Mouse (Mus musculus): ENCODE measurements around the gene Dll3. TPM values are rescaled to one million over a fixed set of nuclear protein-coding genes. Genes with fewer than 3 reads are reported as not detected.

Dll3 gene
- total RNA-seq, 1 experiment from 2014 or later = not detected

DNA sequence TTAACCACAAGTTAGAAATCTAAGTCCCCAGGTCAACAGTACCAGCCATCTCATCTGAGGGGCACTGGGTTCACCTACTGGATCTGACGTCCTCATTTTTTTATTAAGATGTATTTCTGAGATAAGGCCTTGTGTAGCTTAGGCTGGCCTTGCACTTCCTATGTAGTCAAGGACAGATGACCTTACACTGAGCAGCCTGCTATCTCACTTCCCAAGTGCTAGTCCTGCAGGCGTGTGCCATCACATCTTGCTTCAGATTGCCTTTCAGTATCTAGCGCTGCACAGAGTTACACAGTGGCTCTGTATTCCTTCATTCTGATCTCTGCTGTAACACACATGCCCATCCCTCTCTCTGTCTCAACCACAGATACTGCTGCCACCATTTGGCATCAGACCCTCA lies 16.0 kb upstream of the Dll3 start:
- ATAC-seq (replicated peaks in 1 of 2; ENCODE audit: insufficient read depth in 1 of 2, low FRiP score in 2 of 2, low TSS enrichment in 1 of 2, low read depth in 1 of 2, poor library complexity in 2 of 2, severe bottlenecking in 2 of 2) = no peak

DNA sequence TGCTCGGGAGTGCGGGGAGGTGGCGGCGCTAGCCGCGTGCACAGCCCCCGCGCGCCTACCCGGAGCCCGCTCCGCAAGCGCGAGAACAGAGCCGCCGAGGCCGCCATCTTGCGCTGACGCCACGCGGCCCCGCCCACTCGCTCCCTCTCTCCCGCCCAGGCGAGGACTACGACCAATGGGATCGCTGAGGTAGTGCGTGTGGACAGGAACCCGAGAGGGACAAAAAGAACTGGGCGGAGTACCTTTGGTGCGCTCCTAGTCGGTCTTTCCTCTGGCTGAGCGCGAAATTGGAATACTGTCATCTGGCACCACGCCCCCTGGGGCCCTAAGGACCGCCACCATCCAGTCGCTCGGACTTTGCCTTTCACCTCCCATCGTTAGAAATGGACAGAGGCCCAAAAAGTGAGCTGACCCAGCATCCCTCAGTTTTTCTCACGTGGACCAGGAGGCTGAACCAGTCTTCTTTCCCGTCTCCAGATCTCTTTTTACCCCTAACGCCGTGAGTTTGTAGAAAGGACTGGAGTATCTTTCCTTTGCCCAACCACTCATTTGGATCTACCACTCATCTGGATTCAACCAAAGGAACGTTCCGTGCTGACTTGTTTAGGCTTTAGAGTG lies 10.0 kb upstream of the Dll3 start, which contains the start of gene Timm50:
TSS of gene Timm50 (minus strand) at position 147 of the 618 bp plus-strand sequence.
- peak; percentile 97 to 99 for ATAC-seq (replicated peaks in 1 of 2; ENCODE audit: insufficient read depth in 1 of 2, low FRiP score in 2 of 2, low TSS enrichment in 1 of 2, low read depth in 1 of 2, poor library complexity in 2 of 2, severe bottlenecking in 2 of 2)

DNA sequence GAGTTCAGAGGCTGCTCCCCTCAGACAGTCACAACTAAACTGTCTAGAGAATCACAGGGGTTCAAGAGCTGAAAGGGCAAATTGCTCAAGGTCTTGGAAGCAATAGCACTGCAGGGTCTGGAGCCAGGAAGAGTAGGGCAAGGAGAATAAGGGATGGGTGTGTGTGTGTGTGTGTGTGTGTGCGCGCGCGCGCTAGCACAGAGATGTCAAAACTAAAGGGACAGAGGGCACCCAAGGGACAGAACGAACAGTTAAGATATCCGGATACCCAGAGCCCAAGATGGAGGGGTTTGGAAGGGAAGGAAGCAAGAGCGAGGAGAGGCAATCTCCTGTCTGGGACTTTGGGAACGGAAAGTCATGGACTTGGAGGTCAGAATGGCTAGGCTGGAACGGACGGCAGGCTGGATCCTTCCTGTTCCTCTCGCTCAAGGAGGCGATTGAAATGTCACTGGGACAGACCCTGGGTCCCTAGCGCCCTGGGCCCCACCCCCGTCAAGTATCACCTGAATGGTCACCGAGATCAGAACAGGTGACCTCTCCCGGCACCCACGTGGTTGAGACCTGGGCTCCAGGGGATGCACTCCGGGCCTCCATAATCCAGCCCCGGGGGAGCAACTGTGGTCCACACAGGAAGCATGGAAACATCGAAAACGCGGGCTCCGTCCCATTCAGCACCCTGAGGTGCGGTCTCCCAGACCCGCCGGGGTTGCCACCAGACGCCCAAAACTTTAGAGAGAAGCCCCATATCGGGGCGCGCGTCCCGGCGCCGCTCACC lies 9.3 kb upstream of the Dll3 start:
- peak in 1 of 2 experiments; percentile 14; a peak in 2 of 4 replicates for ATAC-seq (replicated peaks in 1 of 2; ENCODE audit: insufficient read depth in 1 of 2, low FRiP score in 2 of 2, low TSS enrichment in 1 of 2, low read depth in 1 of 2, poor library complexity in 2 of 2, severe bottlenecking in 2 of 2)

DNA sequence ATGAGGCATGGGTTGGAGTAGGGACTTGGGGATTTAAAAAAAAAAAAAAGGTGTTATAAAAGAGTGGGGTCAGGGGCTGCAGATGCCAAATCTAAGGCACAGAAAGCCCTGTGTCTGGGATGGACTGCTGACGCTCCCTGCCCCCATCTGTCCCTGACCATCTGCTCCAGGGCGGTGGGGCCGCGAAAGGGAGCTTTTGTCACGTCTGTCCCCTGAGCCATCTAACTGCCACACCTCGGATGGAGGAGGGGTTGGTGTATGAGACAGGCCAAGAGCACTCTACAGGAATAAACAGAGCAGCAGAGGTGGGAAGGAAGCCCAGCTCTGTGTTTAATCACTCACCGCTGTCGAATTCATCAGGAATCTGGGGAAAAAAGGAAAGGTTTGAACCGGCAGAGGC lies 7.7 kb upstream of the Dll3 start:
- ATAC-seq (replicated peaks in 1 of 2; ENCODE audit: insufficient read depth in 1 of 2, low FRiP score in 2 of 2, low TSS enrichment in 1 of 2, low read depth in 1 of 2, poor library complexity in 2 of 2, severe bottlenecking in 2 of 2) = no peak

DNA sequence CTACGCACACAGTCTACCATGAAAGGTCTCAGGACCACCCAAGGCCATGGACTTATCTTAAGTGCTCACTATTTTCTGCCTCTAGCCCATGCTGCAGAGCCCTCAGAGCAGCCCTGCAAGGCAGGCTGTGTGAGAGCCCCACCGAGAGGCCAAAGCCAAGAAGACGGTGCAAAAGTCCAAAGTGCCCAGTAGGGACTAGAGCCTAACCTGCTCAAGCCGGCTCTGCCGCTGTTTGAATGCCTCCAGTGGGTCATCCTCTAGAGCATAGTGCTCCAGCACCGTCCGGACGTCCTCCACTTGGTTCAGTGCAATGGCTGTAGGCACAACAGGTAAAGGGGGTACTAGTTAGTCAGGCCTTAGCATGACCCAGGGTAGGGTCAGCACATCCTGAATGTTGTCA lies 4.2 kb upstream of the Dll3 start:
- ATAC-seq (replicated peaks in 1 of 2; ENCODE audit: insufficient read depth in 1 of 2, low FRiP score in 2 of 2, low TSS enrichment in 1 of 2, low read depth in 1 of 2, poor library complexity in 2 of 2, severe bottlenecking in 2 of 2) = no peak

DNA sequence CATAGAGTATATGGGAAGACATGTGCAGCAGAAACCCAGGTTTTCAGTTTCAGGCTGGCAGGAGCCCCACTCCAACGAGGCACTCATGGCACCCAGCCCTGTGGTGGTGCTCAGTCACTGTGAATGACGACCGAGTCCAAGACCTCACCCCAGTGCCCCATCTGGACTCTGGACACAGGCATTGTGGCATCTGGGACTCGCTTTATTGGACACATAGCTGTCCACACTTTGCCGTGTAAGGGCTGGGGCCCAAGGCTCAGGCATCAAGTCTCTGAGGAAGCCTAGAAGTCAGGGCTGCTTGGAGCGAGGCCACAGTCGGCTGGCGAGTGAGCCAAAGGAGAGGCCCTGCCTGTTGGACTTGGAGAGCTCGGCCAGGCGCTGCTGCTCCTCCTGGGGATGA lies 3.6 kb upstream of the Dll3 start:
- ATAC-seq (replicated peaks in 1 of 2; ENCODE audit: insufficient read depth in 1 of 2, low FRiP score in 2 of 2, low TSS enrichment in 1 of 2, low read depth in 1 of 2, poor library complexity in 2 of 2, severe bottlenecking in 2 of 2) = no peak

DNA sequence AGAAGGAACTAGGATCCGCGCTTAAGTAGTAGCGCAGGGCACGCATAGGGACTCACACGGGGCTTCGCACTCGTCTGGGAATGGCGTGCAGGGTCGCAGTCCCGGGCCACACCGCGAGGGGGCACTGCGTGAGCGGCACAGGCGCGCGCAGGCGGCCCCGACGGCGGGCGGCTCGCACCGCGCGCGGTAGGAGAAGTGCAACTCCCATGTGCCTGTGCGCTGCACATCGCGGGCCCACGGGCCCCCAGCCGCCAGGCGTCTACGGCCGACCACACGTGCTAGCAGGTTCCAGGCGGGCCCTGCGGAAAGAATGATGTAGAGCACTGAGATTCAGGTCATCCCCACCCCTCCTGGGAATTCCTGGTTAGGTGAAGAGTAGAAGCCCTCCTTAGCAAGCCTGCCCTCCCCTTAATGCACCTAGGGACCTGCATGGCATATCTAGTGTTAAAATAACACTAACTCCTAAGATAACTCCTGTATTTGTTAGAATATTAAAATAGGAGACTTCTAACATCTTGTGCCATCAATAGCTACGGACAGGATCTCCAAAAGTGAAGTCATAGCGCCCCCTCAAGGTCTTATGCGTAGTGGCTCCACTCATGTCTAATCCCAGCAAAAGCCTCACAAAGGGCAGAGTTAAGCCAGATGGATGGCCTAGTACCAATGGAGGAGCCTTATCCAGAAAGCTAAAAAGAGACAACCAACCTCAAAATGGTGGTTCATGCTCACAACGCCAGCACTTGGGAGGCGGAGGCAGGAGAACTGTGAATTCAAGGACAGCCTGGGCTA lies 3.0 kb downstream of the Dll3 start:
- ATAC-seq (replicated peaks in 1 of 2; ENCODE audit: insufficient read depth in 1 of 2, low FRiP score in 2 of 2, low TSS enrichment in 1 of 2, low read depth in 1 of 2, poor library complexity in 2 of 2, severe bottlenecking in 2 of 2) = peak; percentile 37 to 43; a peak in 1 of 4 replicates

DNA sequence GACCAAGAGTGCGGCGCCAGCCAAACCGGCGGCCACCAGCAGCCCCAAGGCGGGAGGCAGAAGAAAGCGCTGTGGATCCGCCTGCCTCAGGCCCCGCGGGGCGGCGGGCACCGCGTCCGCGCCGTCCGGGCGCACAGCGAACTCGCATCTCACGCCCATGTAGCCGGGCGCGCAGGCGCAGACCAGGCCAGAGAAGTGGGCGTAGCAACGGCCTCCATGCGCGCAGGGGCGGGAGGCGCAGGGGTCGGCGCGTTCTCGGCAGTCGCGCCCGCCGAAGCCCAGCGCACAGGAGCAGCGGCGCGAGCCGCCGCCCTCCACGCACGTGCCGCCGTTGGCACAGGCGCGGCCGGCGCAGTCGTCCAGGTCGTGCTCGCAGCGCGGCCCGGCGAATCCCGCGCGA lies 7.6 kb downstream of the Dll3 start:
- ATAC-seq (replicated peaks in 1 of 2; ENCODE audit: insufficient read depth in 1 of 2, low FRiP score in 2 of 2, low TSS enrichment in 1 of 2, low read depth in 1 of 2, poor library complexity in 2 of 2, severe bottlenecking in 2 of 2) = no peak

DNA sequence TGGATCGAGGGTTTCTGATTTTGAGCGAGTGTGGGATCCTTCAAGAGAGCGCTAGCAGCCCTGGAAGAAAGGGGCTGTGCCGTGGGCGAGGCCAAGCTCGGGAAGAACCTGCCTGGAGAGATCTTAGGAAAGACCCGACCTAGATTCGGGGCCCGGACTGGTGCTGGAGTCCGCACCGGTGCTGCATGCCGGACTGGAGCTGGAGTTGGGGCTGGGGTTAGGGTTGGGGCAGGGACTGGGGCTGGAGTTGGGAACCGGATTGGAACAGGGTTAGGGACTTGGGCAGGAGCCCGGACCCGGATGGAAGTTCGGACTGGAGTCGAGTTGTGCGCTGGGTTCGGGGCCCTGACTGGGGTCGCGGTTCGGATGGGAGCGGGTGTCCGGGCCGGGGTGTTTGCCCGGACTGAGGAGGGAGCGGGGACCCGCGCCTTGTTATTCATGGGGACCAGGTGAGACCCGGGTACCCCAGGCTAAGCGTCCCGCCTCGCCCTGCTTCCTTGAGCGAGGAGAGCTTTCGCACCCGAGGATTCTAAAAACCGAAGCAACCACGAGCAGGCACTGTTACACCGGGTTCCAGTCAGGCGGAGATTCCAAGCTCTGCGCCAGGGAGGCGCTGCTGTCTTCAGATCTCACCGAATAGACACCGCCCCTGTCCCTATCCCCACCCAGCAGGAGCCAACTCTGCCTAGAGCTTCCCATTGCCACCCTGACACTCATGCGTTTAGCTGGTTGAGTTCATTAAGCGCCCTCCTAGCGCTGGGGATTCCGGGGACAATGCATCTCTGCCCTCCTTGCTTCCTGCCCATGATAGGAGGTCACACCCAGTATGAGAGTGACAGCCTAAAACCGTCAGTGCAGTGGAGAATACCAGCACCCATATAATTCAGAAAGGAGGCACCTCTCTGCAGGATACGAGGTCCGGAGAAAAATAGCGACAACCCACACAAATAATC lies 11.1 kb downstream of the Dll3 start, which contains the start of gene Selenov:
TSS of gene Selenov (minus strand) at position 549 of the 953 bp plus-strand sequence.
- ATAC-seq (replicated peaks in 1 of 2; ENCODE audit: insufficient read depth in 1 of 2, low FRiP score in 2 of 2, low TSS enrichment in 1 of 2, low read depth in 1 of 2, poor library complexity in 2 of 2, severe bottlenecking in 2 of 2) = no peak

DNA sequence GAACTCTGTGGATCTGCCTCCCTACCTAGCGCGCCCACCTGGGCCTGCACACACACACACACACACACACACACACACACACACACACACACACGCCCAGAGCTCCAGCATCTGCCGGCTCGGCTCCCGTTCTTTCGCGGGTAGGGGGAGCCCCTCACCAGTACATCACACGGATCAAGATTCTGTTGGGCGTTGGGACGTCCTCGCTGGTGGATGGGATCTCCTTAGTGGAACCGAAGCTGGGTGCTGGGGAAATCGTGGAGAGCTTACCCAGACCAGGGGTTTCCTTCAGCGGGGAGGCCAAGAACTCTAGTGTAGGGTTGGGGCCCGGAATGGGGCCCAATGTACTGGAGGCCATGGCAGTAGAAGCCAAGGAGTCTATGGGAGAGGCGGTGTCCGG lies 11.9 kb downstream of the Dll3 start:
- no peak for ATAC-seq (replicated peaks in 1 of 2; ENCODE audit: insufficient read depth in 1 of 2, low FRiP score in 2 of 2, low TSS enrichment in 1 of 2, low read depth in 1 of 2, poor library complexity in 2 of 2, severe bottlenecking in 2 of 2)

DNA sequence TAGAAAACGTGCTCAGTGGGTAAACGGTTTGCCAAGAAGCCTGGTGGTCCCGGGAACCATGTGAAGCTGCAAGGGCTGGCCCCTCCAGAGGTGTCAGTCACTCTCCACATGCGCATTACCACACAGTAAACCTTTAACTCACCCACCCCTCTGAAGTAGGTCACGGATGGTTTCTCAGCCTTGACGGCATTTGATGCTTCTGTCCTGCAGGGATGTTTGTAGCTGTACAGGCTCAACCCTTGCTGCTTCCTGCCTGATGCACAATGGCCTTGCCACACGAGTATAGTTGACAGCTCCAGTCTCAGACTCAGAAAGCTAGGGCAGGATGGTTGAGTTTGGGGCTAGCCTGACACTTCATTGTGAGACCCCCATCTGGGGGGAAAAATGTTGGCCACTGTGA lies 21.4 kb downstream of the Dll3 start:
- ATAC-seq (replicated peaks in 1 of 2; ENCODE audit: insufficient read depth in 1 of 2, low FRiP score in 2 of 2, low TSS enrichment in 1 of 2, low read depth in 1 of 2, poor library complexity in 2 of 2, severe bottlenecking in 2 of 2) = no peak

DNA sequence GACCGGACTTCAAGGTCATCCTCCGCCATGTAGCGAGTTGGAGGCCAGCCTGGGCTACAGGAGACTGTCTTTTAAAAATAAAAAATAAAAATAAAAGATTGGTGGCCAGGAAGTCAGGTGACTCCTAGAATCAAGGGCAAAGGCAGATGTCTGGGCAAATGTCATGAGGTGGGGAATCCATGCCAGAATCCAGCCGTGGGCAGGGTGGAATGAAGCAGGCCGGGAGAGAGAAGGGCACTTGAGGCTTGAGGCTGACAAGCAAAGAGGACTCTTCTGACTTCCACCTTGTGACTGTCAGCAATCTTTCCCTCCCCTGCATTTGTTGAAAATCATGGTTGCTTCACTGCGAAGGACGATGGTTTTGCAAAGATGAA lies 23.8 kb downstream of the Dll3 start:
- ATAC-seq (replicated peaks in 1 of 2; ENCODE audit: insufficient read depth in 1 of 2, low FRiP score in 2 of 2, low TSS enrichment in 1 of 2, low read depth in 1 of 2, poor library complexity in 2 of 2, severe bottlenecking in 2 of 2) = no peak

DNA sequence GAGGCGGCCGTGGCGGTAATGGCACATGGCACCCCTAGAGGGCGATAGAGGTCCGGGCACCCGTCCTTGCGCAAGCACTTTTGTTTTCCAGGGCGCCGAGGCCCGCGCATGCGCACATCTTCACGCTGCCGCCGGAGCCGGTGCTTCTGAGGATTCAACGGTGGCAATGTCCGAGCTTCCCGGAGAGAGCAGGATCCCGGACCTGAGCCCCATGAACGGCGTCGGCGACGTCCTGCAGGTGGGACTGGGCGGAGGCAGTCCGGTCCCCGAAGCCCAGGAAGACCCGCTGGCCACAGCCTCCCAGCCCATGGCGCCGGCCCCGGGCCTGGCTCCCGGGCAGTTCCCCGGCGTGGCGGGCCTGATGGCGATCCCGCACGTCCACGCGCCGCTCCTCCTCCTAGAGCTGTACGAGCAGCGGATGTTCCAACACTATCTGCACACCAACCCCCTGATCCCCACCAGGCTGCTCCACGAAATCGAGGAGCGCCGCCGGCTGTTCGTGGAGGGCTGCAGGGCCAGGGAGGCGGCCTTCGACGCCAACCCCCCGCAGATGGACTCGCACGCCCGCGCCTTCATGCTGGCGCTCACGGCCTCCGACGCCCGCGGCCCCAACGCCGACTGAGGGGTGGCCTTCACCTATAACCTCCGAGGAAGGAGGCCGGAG lies 24.3 kb downstream of the Dll3 start, which contains the start of gene Eid2b:
TSS of gene Eid2b (plus strand) at position 125 of the 664 bp plus-strand sequence.
- peak; percentile 77 to 93 for ATAC-seq (replicated peaks in 1 of 2; ENCODE audit: insufficient read depth in 1 of 2, low FRiP score in 2 of 2, low TSS enrichment in 1 of 2, low read depth in 1 of 2, poor library complexity in 2 of 2, severe bottlenecking in 2 of 2)

DNA sequence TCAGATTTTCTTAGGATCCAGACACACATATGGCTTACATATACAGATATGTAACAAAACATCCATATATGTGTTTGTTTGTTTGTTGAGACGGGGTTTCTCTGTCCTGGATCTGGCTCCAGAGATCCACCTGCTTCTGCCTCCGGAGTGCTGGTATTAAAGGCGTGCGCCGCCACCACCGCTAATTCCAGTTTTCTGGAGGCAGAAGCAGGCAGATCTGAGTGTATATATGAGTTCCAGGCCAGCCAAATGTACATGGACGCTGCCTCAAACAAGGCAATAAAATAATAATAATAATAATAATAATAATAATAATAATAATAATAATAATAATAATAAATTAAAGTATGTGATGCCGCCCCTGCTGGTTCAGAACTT lies 24.8 kb downstream of the Dll3 start:
- ATAC-seq (replicated peaks in 1 of 2; ENCODE audit: insufficient read depth in 1 of 2, low FRiP score in 2 of 2, low TSS enrichment in 1 of 2, low read depth in 1 of 2, poor library complexity in 2 of 2, severe bottlenecking in 2 of 2) = no peak

DNA sequence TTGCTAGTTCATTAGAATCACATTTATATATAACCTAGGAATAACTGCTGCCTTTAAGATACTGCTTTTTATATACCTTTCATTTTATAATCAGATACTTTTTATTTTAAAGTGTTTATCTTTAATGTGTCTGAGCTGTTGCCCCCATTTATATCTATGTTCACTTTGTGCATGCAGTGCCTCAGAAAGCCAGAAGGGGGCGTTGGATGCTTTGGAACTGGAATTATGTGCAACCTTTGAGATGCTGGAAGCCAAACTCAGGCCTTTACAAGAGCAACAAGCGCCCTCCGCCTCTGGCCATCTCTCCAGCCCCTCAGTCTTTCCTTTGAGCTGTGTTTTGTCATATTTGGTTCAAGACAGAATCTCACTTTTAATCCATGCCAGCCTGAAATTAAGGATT lies 30.3 kb downstream of the Dll3 start:
- ATAC-seq (replicated peaks in 1 of 2; ENCODE audit: insufficient read depth in 1 of 2, low FRiP score in 2 of 2, low TSS enrichment in 1 of 2, low read depth in 1 of 2, poor library complexity in 2 of 2, severe bottlenecking in 2 of 2) = no peak

DNA sequence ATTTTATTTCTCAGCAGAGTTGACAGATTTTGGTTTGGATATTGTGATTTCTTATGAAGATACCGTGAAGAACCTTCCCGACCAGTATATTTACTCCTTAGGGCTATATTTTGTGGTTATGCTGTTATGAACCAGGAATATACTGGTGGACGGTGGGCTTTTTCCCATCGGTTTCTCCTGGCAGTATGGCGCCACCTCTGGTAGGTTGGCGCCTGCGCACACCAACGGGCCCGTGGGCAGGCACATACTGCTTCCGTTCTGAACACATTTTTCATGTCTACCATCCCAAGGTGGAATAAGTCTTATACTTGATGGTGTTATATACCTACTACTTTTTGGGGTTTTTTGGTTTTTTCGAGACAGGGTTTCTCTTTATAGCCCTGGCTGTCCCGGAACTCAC lies 32.7 kb downstream of the Dll3 start:
- no peak for ATAC-seq (replicated peaks in 1 of 2; ENCODE audit: insufficient read depth in 1 of 2, low FRiP score in 2 of 2, low TSS enrichment in 1 of 2, low read depth in 1 of 2, poor library complexity in 2 of 2, severe bottlenecking in 2 of 2)

DNA sequence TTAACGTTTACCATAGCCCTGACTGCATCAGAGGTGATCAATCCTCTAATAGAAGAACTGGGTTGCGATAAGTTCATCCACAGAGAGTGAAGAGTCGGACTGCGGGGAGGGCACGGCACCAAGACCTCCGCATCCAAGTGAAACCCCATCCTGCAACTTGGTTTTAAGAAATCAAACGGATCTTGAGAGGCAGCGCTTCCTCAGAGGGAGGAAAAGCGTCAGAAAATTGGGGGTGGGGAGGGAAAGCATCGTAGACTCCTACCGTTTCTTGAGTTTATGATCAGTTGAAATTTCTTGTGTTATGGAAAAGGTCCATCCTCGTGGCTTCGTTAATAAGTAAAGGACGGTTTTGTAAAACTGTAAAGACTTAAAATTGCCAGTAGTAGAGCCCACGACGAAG lies 33.5 kb downstream of the Dll3 start:
- ATAC-seq (replicated peaks in 1 of 2; ENCODE audit: insufficient read depth in 1 of 2, low FRiP score in 2 of 2, low TSS enrichment in 1 of 2, low read depth in 1 of 2, poor library complexity in 2 of 2, severe bottlenecking in 2 of 2) = no peak
